25 mouse cellular contexts compared by ENCODE assay signal in genomic region chr14:32081026-32081425, GRCm38 (mm10). TPM values are rescaled to one million over a fixed set of nuclear protein-coding genes. Genes with fewer than 3 reads are reported as not detected.
DNase-seq lines count a peak whose midpoint lies in the region; ATAC-seq lines count a peak whose summit lies in the region.
"Had no signal": no experiment of that assay in that cellular context is flagged by ENCODE, and none has a peak within 500 bp of the region (broad histone marks: within the 10 kb centered on the region; RNA-seq: fewer than 3 reads in every experiment).

No protein-coding gene starts in this region.

- intact Hi-C loops in left cerebral cortex, postnatal 36 days (cut with DNase I) = no loop called here

- ATAC-seq in kidney, embryonic 16.5 days (ENCODE audit: low FRiP score, low TSS enrichment) = no peak
- ATAC-seq: CD4-positive, CD25-positive, alpha-beta regulatory T cell, adult 4 months; forebrain, embryonic 14.5 days; forebrain, postnatal 0 days had no signal

- H3K27ac ChIP-seq in kidney, embryonic 16.5 days (ENCODE audit: low read length) = no peak overlapping the region
- H3K27ac ChIP-seq: embryonic facial prominence, embryonic 12.5 days; embryonic facial prominence, embryonic 15.5 days; heart, embryonic 10.5 days; hindbrain, embryonic 12.5 days; hindbrain, embryonic 15.5 days had no signal

- H3K4me2 ChIP-seq in kidney, embryonic 16.5 days (replicated peaks; ENCODE audit: low read depth, low read length) = no peak overlapping the region
- H3K4me2 ChIP-seq: embryonic facial prominence, embryonic 12.5 days; embryonic facial prominence, embryonic 15.5 days; hindbrain, embryonic 12.5 days; hindbrain, embryonic 15.5 days had no signal

- peaks cover 16% of the 10 kb centered on the region for H3K36me3 ChIP-seq in kidney, embryonic 16.5 days (ENCODE audit: insufficient read depth, low read length)

- peaks cover 3% of the 10 kb centered on the region for H3K4me1 ChIP-seq in kidney, embryonic 16.5 days (ENCODE audit: insufficient read depth, low read length)

- H3K9ac ChIP-seq in kidney, embryonic 16.5 days (replicated peaks; ENCODE audit: low read length) = no peak overlapping the region
- H3K9ac ChIP-seq: embryonic facial prominence, embryonic 12.5 days; embryonic facial prominence, embryonic 15.5 days; forebrain, postnatal 0 days; hindbrain, embryonic 12.5 days; hindbrain, embryonic 15.5 days had no signal

- H3K9me3 ChIP-seq in kidney, embryonic 16.5 days (ENCODE audit: low read length) = no peaks in the 10 kb centered on the region
- H3K9me3 ChIP-seq: embryonic facial prominence, embryonic 12.5 days; embryonic facial prominence, embryonic 15.5 days; heart, embryonic 10.5 days; hindbrain, embryonic 12.5 days; hindbrain, embryonic 15.5 days had no signal

- WGBS in kidney, embryonic 16.5 days = 85% methylated on average over 10 of the region's 10 CpGs

- DNase-seq in heart, adult 11 months = peak; percentile 60
- no peak for DNase-seq in heart, adult 9 months (ENCODE audit: low spot score in 2 of 2)
- peak; percentile 18 to 23 for DNase-seq in left cerebral cortex, postnatal 36 days (ENCODE audit: low spot score in 2 of 2)
- DNase-seq in left cerebral cortex, adult 11 months (ENCODE audit: low spot score) = no peak
- DNase-seq in right cerebral cortex, adult 2 months (ENCODE audit: low spot score in 2 of 2) = peak; percentile 22 to 32
- DNase-seq in right cerebral cortex, postnatal 4 days = no peak
- DNase-seq: adrenal gland, adult 2 months; adrenal gland, postnatal 14 days; cerebellum, adult 11-12 months; cerebellum, adult 8-10 months; cerebellum, postnatal 25 days; forebrain, postnatal 0 days; gastrocnemius, postnatal 10 days; gastrocnemius, postnatal 36 days had no signal

- H3K4me3 ChIP-seq in kidney, embryonic 16.5 days (ENCODE audit: low read length) = no peak overlapping the region
- H3K4me3 ChIP-seq: embryonic facial prominence, embryonic 12.5 days; embryonic facial prominence, embryonic 15.5 days; heart, embryonic 10.5 days; hindbrain, embryonic 12.5 days; hindbrain, embryonic 15.5 days had no signal

- H3K27me3 ChIP-seq in kidney, embryonic 16.5 days (ENCODE audit: insufficient read depth, low read length) = no peaks in the 10 kb centered on the region
- H3K27me3 ChIP-seq: embryonic facial prominence, embryonic 12.5 days; embryonic facial prominence, embryonic 15.5 days; hindbrain, embryonic 12.5 days; hindbrain, embryonic 15.5 days had no signal

RNA-seq across cellular contexts. Expression of gene Oxnad1, which starts 4.1 kb away (rescaled TPM):
- total RNA-seq in left cerebral cortex, postnatal 36 days (2021) = 10 to 100 TPM; 13.6 to 15.3 TPM
- polyA plus RNA-seq in kidney, embryonic 16.5 days (2015; fragmentation: Nextera tagmentation; extraction: Ambion mirVana) = 35.2 and 36.9 TPM in 2 replicates

RNA-seq across cellular contexts. Expression of gene Dph3, which starts 4.5 kb away (rescaled TPM):
- total RNA-seq in left cerebral cortex, postnatal 36 days (2021) = 10 to 100 TPM; 42.7 to 44.5 TPM
- polyA plus RNA-seq in kidney, embryonic 16.5 days (2015; fragmentation: Nextera tagmentation; extraction: Ambion mirVana) = 88.1 and 90.9 TPM in 2 replicates

RNA-seq across cellular contexts. Expression of gene Galnt15, which starts 52.2 kb away (rescaled TPM):
- 1 to 10 TPM; 2.6 to 2.7 TPM for total RNA-seq in left cerebral cortex, postnatal 36 days (2021)
- 0.61 and 0.66 TPM in 2 replicates for polyA plus RNA-seq in kidney, embryonic 16.5 days (2015; fragmentation: Nextera tagmentation; extraction: Ambion mirVana)
- total RNA-seq: common myeloid progenitor, adult 5-6 weeks; granulocyte monocyte progenitor cell, adult 5-6 weeks; hematopoietic stem cell, adult 5-6 weeks had no signal
- polyA plus RNA-seq: CD4-positive, CD25-positive, alpha-beta regulatory T cell, adult 4 months had no signal

Comparison
In these comparisons a context has a peak if more than half of its experiments do, and no peak if none do; other contexts are left out.
1. DNase-seq: peak in heart, adult 11 months (single experiment), left cerebral cortex, postnatal 36 days (2 of 2) and right cerebral cortex, adult 2 months (2 of 2); none in heart, adult 9 months (0 of 2), left cerebral cortex, adult 11 months (single experiment) and right cerebral cortex, postnatal 4 days (single experiment).